Mouse (Mus musculus) liver, adult 2 months (tissue): ENCODE results near the gene Acsl3. TPM values are rescaled to one million over a fixed set of nuclear protein-coding genes. Genes with fewer than 3 reads are reported as not detected.

ENCODE experiments used
- DNase-seq: peaks from one replicate; pipeline ENCODE4 v3.0.0-alpha.2; 2011; ENCODE audit warnings: low read depth, low spot score; ENCODE audit errors: extremely low read depth
- H3K27ac ChIP-seq: fragments of 200-500 bp; replicated peaks from 2 replicates; pipeline ENCODE4 v1.5.1; 2012; ENCODE audit warnings: low read depth, mild to moderate bottlenecking, control low read depth, inconsistent platforms, low read length; ENCODE audit not compliant: insufficient read depth
- H3K27me3 ChIP-seq: fragments of 200-500 bp; 2 replicates; pipeline ENCODE4 v1.6.1; 2012; ENCODE audit warnings: mild to moderate bottlenecking, moderate library complexity, low read length, inconsistent platforms; ENCODE audit not compliant: control insufficient read depth, insufficient read depth
- H3K36me3 ChIP-seq: fragments of 200-500 bp; 2 replicates; pipeline ENCODE4 v1.6.1; 2012; ENCODE audit warnings: low read length, inconsistent platforms; ENCODE audit not compliant: control insufficient read depth, insufficient read depth
- H3K4me1 ChIP-seq: fragments of 200-500 bp; 2 replicates; pipeline ENCODE4 v1.6.1; 2011; ENCODE audit warnings: low read length; ENCODE audit not compliant: control insufficient read depth, insufficient read depth
- H3K4me3 ChIP-seq: fragments of 200-500 bp; 2 replicates; pipeline ENCODE4 v1.5.1; 2011; ENCODE audit warnings: low read depth, mild to moderate bottlenecking, control low read depth, low read length, moderate library complexity; ENCODE audit not compliant: insufficient read depth
- H3K79me2 ChIP-seq: fragments of 200-500 bp; 2 replicates; pipeline ENCODE4 v1.6.1; 2012; ENCODE audit warnings: inconsistent platforms, mild to moderate bottlenecking, low read length, moderate library complexity; ENCODE audit not compliant: control insufficient read depth, insufficient read depth
- H3K9ac ChIP-seq: fragments of 200-500 bp; 2 replicates; pipeline ENCODE4 v1.6.1; 2012; ENCODE audit warnings: low read depth, mild to moderate bottlenecking, control low read depth, inconsistent platforms, low read length
- CTCF ChIP-seq: fragments of 200-500 bp; IDR thresholded peaks from 2 replicates; pipeline ENCODE4 v1.5.1; 2011; ENCODE audit warnings: low read depth, low read length, control low read depth
- POLR2A ChIP-seq: fragments of 200-500 bp; IDR thresholded peaks from 2 replicates; pipeline ENCODE4 v1.6.1; 2011; ENCODE audit warnings: low read length, control low read depth; ENCODE audit not compliant: insufficient read depth; ENCODE audit errors: extremely low read depth
- WGBS: fragments of 180-500 bp; shearing (Covaris S2); methylation state at CpG from one replicate; pipeline ENCODE4 v1.1.7; 2018; 5-methylcytosine and 5-hydroxymethylcytosine counted together
- polyA plus RNA-seq: library from polyadenylated mRNA; depleted of rRNA; stranded (reverse); fragments of >200 nt; gene quantifications from 2 replicates; pipeline ENCODE4 v1.2.3, GENCODE M21; 2012; rRNA removed
- total RNA-seq: library from RNA; depleted of rRNA; stranded (reverse); fragments of >200 nt; gene quantifications from 2 replicates; pipeline ENCODE4 v1.2.3, GENCODE M21; 2014; rRNA removed

Gene Acsl3
- total and polyA plus RNA-seq, 2 experiments: 5.3 to 39.0 TPM

DNA sequence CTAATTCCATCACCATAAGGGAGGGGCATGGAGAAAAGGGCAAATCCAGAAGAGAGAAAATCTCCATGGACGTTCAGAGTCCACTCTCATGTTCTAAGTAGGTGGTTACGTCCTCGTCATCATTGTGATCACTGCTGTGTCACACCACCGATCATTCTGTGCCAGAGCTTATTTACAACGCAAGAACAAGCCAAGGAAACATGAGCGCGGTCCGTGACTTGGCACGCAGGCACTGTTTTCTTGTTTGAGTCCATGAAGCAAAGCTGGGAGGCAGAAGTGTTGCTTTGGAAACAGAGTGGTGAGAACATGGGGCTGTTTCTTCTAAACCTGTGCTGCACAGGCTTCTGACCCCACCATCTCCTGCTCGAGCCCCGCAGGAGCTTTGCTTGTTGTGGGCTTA is 83.1 kb downstream of the Acsl3 start:
- DNase-seq: no peak
- H3K36me3 ChIP-seq: no peaks in the 10 kb centered on the region
- no peak overlapping the region for H3K9ac ChIP-seq
- no peaks in the 10 kb centered on the region for H3K4me1 ChIP-seq
- WGBS: 87% methylated on average over 11 of the region's 11 CpGs
- H3K27ac ChIP-seq: no peak overlapping the region
- no peaks in the 10 kb centered on the region for H3K79me2 ChIP-seq
- no peak for TF ChIP-seq CTCF
- no peak for TF ChIP-seq POLR2A
- no peak overlapping the region for H3K4me3 ChIP-seq
- no peaks in the 10 kb centered on the region for H3K27me3 ChIP-seq

DNA sequence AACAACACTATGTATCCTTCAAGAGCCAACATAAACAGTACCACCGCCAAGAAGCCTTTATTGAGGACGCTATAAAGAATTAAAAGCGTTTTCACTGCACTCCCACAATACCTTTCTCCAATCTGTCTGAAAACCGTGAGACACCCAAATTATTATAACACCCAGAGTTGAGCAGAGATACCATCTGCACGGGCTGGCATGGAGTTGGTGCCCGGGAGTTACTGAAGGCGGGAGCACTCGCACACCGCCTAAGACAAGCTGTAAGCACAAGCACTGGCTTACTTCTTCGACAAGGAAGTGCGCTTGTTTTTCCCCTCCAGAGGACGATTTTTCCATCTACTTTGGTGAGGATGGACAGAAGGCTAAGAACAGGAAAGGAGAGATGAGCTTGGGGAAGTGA is 84.6 kb downstream of the Acsl3 start:
- TF ChIP-seq CTCF (no peak), POLR2A (no peak)
- no peaks in the 10 kb centered on the region for H3K79me2 ChIP-seq
- H3K9ac ChIP-seq: no peak overlapping the region
- no peak overlapping the region for H3K27ac ChIP-seq
- H3K36me3 ChIP-seq: no peaks in the 10 kb centered on the region
- DNase-seq: no peak
- H3K27me3 ChIP-seq: no peaks in the 10 kb centered on the region
- H3K4me1 ChIP-seq: no peaks in the 10 kb centered on the region
- no peak overlapping the region for H3K4me3 ChIP-seq
- 86% methylated on average over 12 of the region's 12 CpGs for WGBS

- H3K27me3 ChIP-seq: no peaks in the 10 kb centered on the region
- no peaks in the 10 kb centered on the region for H3K79me2 ChIP-seq
- no peaks in the 10 kb centered on the region for H3K36me3 ChIP-seq
- TF ChIP-seq POLR2A: no peak
- TF ChIP-seq CTCF: no peak
- H3K9ac ChIP-seq: no peak overlapping the region
- DNase-seq: no peak
- no peak overlapping the region for H3K27ac ChIP-seq
- no peak overlapping the region for H3K4me3 ChIP-seq
- no peaks in the 10 kb centered on the region for H3K4me1 ChIP-seq
- WGBS: 93% methylated on average over 4 of the region's 4 CpGs
Observed at GRCm38 (mm10) chr1:78743318-78743717, 85.7 kb downstream of the Acsl3 start.

DNA sequence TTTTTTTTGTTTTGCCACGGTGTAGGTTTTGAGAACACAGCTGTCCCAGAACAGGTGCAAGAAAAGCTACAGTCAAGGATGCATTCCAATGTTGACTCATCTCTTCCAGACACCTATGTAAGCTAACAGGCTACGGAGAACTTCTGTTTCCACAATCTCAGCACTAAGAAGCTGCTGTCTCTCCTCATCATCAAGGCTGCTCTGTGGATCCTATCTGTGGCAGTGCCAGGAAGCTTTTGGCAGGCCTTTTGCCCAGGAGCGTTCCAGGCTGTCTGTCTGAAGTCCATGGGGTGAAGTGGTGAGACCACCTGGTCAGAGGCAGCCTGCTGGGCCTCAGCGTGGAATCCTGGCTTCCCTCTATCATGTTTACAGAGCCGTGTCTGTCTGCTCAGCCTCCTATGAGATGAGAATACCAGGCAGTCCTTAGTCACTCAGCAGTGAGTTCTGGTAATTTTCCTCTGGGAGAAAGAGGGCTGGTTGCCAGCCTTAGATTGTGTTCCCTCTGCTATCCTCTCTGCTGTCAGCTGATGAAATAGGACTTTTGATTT is 87.7 kb downstream of the Acsl3 start:
- WGBS: 49% methylated on average over 5 of the region's 5 CpGs
- TF ChIP-seq POLR2A: no peak
- no peak for TF ChIP-seq CTCF
- H3K4me1 ChIP-seq: no peaks in the 10 kb centered on the region
- 0 out of 2 replicates have a peak overlapping the region, but pooled peaks have one; percentile 32 for H3K27ac ChIP-seq
- H3K79me2 ChIP-seq: no peaks in the 10 kb centered on the region
- no peaks in the 10 kb centered on the region for H3K36me3 ChIP-seq
- no peak overlapping the region for H3K4me3 ChIP-seq
- peak; percentile 36 for DNase-seq
- H3K9ac ChIP-seq: no peak overlapping the region
- no peaks in the 10 kb centered on the region for H3K27me3 ChIP-seq

Other genes with a start within 250 kb of the Acsl3 start
- 33.7 and 37.3 TPM in 2 replicates for gene Farsb, start 168.9 kb upstream of the Acsl3 start, total RNA-seq
- 11.2 and 12.8 TPM in 2 replicates for gene Farsb, start 168.9 kb upstream of the Acsl3 start, polyA plus RNA-seq
- gene Mogat1, start 146.8 kb upstream of the Acsl3 start, total RNA-seq: 0.65 TPM in 1 of 2 replicates, not detected in the other
- 1.0 and 3.6 TPM in 2 replicates for gene Mogat1, start 146.8 kb upstream of the Acsl3 start, polyA plus RNA-seq
- gene BC035947, start 145.7 kb upstream of the Acsl3 start, total RNA-seq: not detected in 2 replicates
- gene BC035947, start 145.7 kb upstream of the Acsl3 start, polyA plus RNA-seq: not detected in 2 replicates
- gene Utp14b, start 213 bp downstream of the Acsl3 start, total RNA-seq: 5.1 and 7.5 TPM in 2 replicates
- gene Utp14b, start 213 bp downstream of the Acsl3 start, polyA plus RNA-seq: 0.47 and 1.2 TPM in 2 replicates
- 0.20 and 0.28 TPM in 2 replicates for gene Kcne4, start 158.9 kb downstream of the Acsl3 start, total RNA-seq
- 0.11 and 0.12 TPM in 2 replicates for gene Kcne4, start 158.9 kb downstream of the Acsl3 start, polyA plus RNA-seq